Mouse (Mus musculus) cerebellum, adult 2 months (tissue): Measurements from ENCODE around the gene Lcn4. TPM values are rescaled to one million over a fixed set of nuclear protein-coding genes. Genes with fewer than 3 reads are reported as not detected.

Source experiments
- DNase-seq, 2 experiments: peaks; one replicate each; pipeline ENCODE4 v3.0.0; 2021
- H3K27ac ChIP-seq: fragments of 200-500 bp; 2 replicates; pipeline ENCODE4 v1.5.1; 2012; ENCODE audit warnings: low read length, control low read depth, inconsistent platforms; ENCODE audit not compliant: insufficient read depth
- H3K27me3 ChIP-seq: fragments of 200-500 bp; 2 replicates; pipeline ENCODE4 v1.6.1; 2012; ENCODE audit warnings: inconsistent platforms, mild to moderate bottlenecking, low read length, moderate library complexity; ENCODE audit not compliant: control insufficient read depth, insufficient read depth
- H3K4me1 ChIP-seq: fragments of 200-500 bp; 2 replicates; pipeline ENCODE4 v1.6.1; 2011; ENCODE audit warnings: low read length; ENCODE audit not compliant: control insufficient read depth, insufficient read depth
- H3K4me3 ChIP-seq: fragments of 200-500 bp; replicated peaks from 2 replicates; pipeline ENCODE3; 2011; ENCODE audit warnings: mild to moderate bottlenecking, low read depth, low read length, control low read depth; ENCODE audit not compliant: insufficient read depth
- CTCF ChIP-seq: fragments of 200-500 bp; IDR thresholded peaks from 2 replicates; pipeline ENCODE4 v1.5.1; 2011; ENCODE audit warnings: low read depth, mild to moderate bottlenecking, control low read depth, low read length, moderate library complexity, borderline replicate concordance; ENCODE audit not compliant: insufficient read depth
- POLR2A ChIP-seq: fragments of 200-500 bp; IDR thresholded peaks from 2 replicates; pipeline ENCODE4 v1.6.1; 2011; ENCODE audit warnings: low read length, control low read depth, borderline replicate concordance; ENCODE audit not compliant: insufficient read depth
- WGBS: fragments of 180-500 bp; shearing (Covaris S2); methylation state at CpG from one replicate; pipeline ENCODE4 v1.1.7; 2018; 5-methylcytosine and 5-hydroxymethylcytosine counted together
- polyA plus RNA-seq: library from polyadenylated mRNA; depleted of rRNA; stranded (reverse); fragments of >200 nt; gene quantifications from 2 replicates; pipeline ENCODE4 v1.2.3, GENCODE M21; 2012

The Lcn4 gene
- polyA plus RNA-seq, 1 experiment = not detected

- Histone ChIP-seq H3K27ac (no peak overlapping the region), H3K27me3 (no peaks in the 10 kb centered on the region), H3K4me1 (peaks cover 34% of the 10 kb centered on the region), H3K4me3 (no peak overlapping the region)
- DNase-seq = no peak
- TF ChIP-seq CTCF (no peak), POLR2A (no peak)
- WGBS = 65% methylated on average over 5 of the region's 5 CpGs
Measured at GRCm38 (mm10) chr2:26638572-26638971, 32.5 kb downstream of the Lcn4 start.

GRCm38 (mm10) chr2:26638039-26638438 is 33.0 kb downstream of the Lcn4 start:
- 77% methylated on average over 5 of the region's 5 CpGs for WGBS
- TF ChIP-seq POLR2A (no peak), CTCF (no peak)
- no peaks in the 10 kb centered on the region for H3K27me3 ChIP-seq
- H3K4me3 ChIP-seq = no peak overlapping the region
- H3K27ac ChIP-seq = no peak overlapping the region
- DNase-seq = no peak
- peaks cover 34% of the 10 kb centered on the region for H3K4me1 ChIP-seq

- Histone ChIP-seq H3K4me1 (peaks cover 40% of the 10 kb centered on the region), H3K27me3 (no peaks in the 10 kb centered on the region), H3K4me3 (no peak overlapping the region), H3K27ac (no peak overlapping the region)
- TF ChIP-seq CTCF (no peak), POLR2A (no peak)
- WGBS = 70% methylated on average over 4 of the region's 4 CpGs
- no peak for DNase-seq
Measured at GRCm38 (mm10) chr2:26637316-26637932, 33.7 kb downstream of the Lcn4 start.

GRCm38 (mm10) chr2:26636325-26636635 is 34.8 kb downstream of the Lcn4 start:
- WGBS = 50% methylated on average over 2 of the region's 2 CpGs
- no peaks in the 10 kb centered on the region for H3K27me3 ChIP-seq
- no peak overlapping the region for H3K27ac ChIP-seq
- no peak for TF ChIP-seq CTCF
- TF ChIP-seq POLR2A = no peak
- peaks cover 49% of the 10 kb centered on the region for H3K4me1 ChIP-seq
- no peak for DNase-seq
- H3K4me3 ChIP-seq = no peak overlapping the region

GRCm38 (mm10) chr2:26635489-26636324 is 35.4 kb downstream of the Lcn4 start:
- TF ChIP-seq CTCF = no peak
- TF ChIP-seq POLR2A = no peak
- Histone ChIP-seq H3K4me1 (peaks cover 52% of the 10 kb centered on the region), H3K27ac (no peak overlapping the region), H3K27me3 (no peaks in the 10 kb centered on the region), H3K4me3 (no peak overlapping the region)
- DNase-seq = peak in 1 of 2 experiments; percentile 24
- WGBS = 43% methylated on average over 21 of the region's 21 CpGs

GRCm38 (mm10) chr2:26634629-26635488 is 36.2 kb downstream of the Lcn4 start:
- DNase-seq = peak in 1 of 2 experiments; percentile 23
- no peak for TF ChIP-seq CTCF
- no peak for TF ChIP-seq POLR2A
- H3K27ac ChIP-seq = no peak overlapping the region
- peaks cover 55% of the 10 kb centered on the region for H3K4me1 ChIP-seq
- H3K27me3 ChIP-seq = no peaks in the 10 kb centered on the region
- H3K4me3 ChIP-seq = no peak overlapping the region
- WGBS = 58% methylated on average over 12 of the region's 12 CpGs

- Histone ChIP-seq H3K27me3 (no peaks in the 10 kb centered on the region), H3K4me1 (peaks cover 58% of the 10 kb centered on the region)
Measured at GRCm38 (mm10) chr2:26633953-26634530, 37.0 kb downstream of the Lcn4 start.

More at GRCm38 (mm10) chr2:26633953-26634530, 37.0 kb downstream of the Lcn4 start:
- H3K27ac ChIP-seq = no peak overlapping the region
- no peak overlapping the region for H3K4me3 ChIP-seq
- WGBS = 61% methylated on average over 4 of the region's 4 CpGs
- no peak for TF ChIP-seq CTCF
- TF ChIP-seq POLR2A = no peak
- DNase-seq = no peak
